In genomic region chr5:139894025-139894508, GRCm38 (mm10) we compare ENCODE assay signal across 9 mouse cellular contexts. TPM values are rescaled to one million over a fixed set of nuclear protein-coding genes. Genes with fewer than 3 reads are reported as not detected.
A peak's percentile ranks its signal among the peaks of the same experiment; 100 is the strongest.
DNase-seq lines count a peak whose midpoint lies in the region; ATAC-seq and TF ChIP-seq lines count a peak whose summit lies in the region.
"Had no signal": no experiment of that assay in that cellular context is flagged by ENCODE, and none has a peak within 500 bp of the region (broad histone marks: within the 10 kb centered on the region; RNA-seq: fewer than 3 reads in every experiment).

No protein-coding gene starts in this region.

- no peaks in the 10 kb centered on the region for H3K9me3 ChIP-seq in liver, postnatal 0 days (ENCODE audit: low read length)
- no peaks in the 10 kb centered on the region for H3K9me3 ChIP-seq in liver, embryonic 12.5 days (replicated peaks)
- no peaks in the 10 kb centered on the region for H3K9me3 ChIP-seq in heart, embryonic 15.5 days (replicated peaks)
- no peaks in the 10 kb centered on the region for H3K9me3 ChIP-seq in kidney, postnatal 0 days (replicated peaks; ENCODE audit: low read length)

- H3K27me3 ChIP-seq in liver, postnatal 0 days (ENCODE audit: insufficient read depth, low read length) = 0 out of 2 replicates have a peak, but pooled peaks cover 6% of the 10 kb centered on the region
- H3K27me3 ChIP-seq in liver, embryonic 12.5 days (replicated peaks) = peaks cover 46% of the 10 kb centered on the region
- peaks cover 54% of the 10 kb centered on the region for H3K27me3 ChIP-seq in heart, embryonic 15.5 days
- no peaks in the 10 kb centered on the region for H3K27me3 ChIP-seq in kidney, postnatal 0 days (ENCODE audit: insufficient read depth, low read length)

- TF ChIP-seq EP300 in liver, postnatal 0 days (IDR thresholded peaks at IDR 0.05; ENCODE audit: low read depth) = no peak

- no peak for ATAC-seq in liver, postnatal 0 days
- ATAC-seq in liver, embryonic 12.5 days = no peak
- 0 out of 2 replicates have a peak, but pooled peaks have one; percentile 20 for ATAC-seq in heart, embryonic 15.5 days (replicated peaks; ENCODE audit: insufficient number of reproducible peaks, insufficient read depth, low FRiP score, low read depth)
- ATAC-seq in kidney, postnatal 0 days (replicated peaks; ENCODE audit: low FRiP score, low read depth) = no peak

- no peak overlapping the region for H3K4me3 ChIP-seq in liver, postnatal 0 days (ENCODE audit: low read depth, low read length)
- no peak overlapping the region for H3K4me3 ChIP-seq in liver, embryonic 12.5 days
- no peak overlapping the region for H3K4me3 ChIP-seq in heart, embryonic 15.5 days
- H3K4me3 ChIP-seq in kidney, postnatal 0 days (replicated peaks; ENCODE audit: low read depth, low read length) = no peak overlapping the region

- H3K27ac ChIP-seq in liver, postnatal 0 days (ENCODE audit: low read depth) = no peak overlapping the region
- H3K27ac ChIP-seq in liver, embryonic 12.5 days = no peak overlapping the region
- H3K27ac ChIP-seq in heart, embryonic 15.5 days = no peak overlapping the region
- peak overlapping the region; percentile 60 for H3K27ac ChIP-seq in kidney, postnatal 0 days

- no peak for TF ChIP-seq CTCF in liver, postnatal 0 days (IDR thresholded peaks at IDR 0.05; ENCODE audit: low read depth)
- TF ChIP-seq CTCF in kidney, postnatal 0 days (IDR thresholded peaks at IDR 0.05; ENCODE audit: low read depth) = no peak

- DNase-seq in liver, postnatal 0 days = peak; percentile 34
- peak; percentile 75 for DNase-seq in kidney, postnatal 0 days (ENCODE audit: low spot score)
- peak; percentile 64 for DNase-seq in retina, postnatal 1 day
- DNase-seq in yolk sac, embryonic 10.5 days (ENCODE audit: low spot score) = no peak
- DNase-seq in adrenal gland, adult 2 months = no peak

- no peak overlapping the region for H3K9ac ChIP-seq in liver, postnatal 0 days (replicated peaks)
- H3K9ac ChIP-seq in liver, embryonic 12.5 days = no peak overlapping the region
- H3K9ac ChIP-seq in heart, embryonic 15.5 days = no peak overlapping the region
- no peak overlapping the region for H3K9ac ChIP-seq in kidney, postnatal 0 days (ENCODE audit: low read depth, low read length)

- H3K36me3 ChIP-seq in liver, postnatal 0 days (replicated peaks; ENCODE audit: insufficient read depth, low read length) = no peaks in the 10 kb centered on the region
- no peaks in the 10 kb centered on the region for H3K36me3 ChIP-seq in liver, embryonic 12.5 days
- no peaks in the 10 kb centered on the region for H3K36me3 ChIP-seq in heart, embryonic 15.5 days
- H3K36me3 ChIP-seq in kidney, postnatal 0 days (ENCODE audit: insufficient read depth, low read length) = no peaks in the 10 kb centered on the region

- WGBS in liver, postnatal 0 days (ENCODE audit: insufficient replicate concordance) = 58% methylated on average over 12 of the region's 12 CpGs
- WGBS in liver, embryonic 12.5 days (ENCODE audit: insufficient replicate concordance) = 62% methylated on average over 12 of the region's 12 CpGs
- 61% methylated on average over 12 of the region's 12 CpGs for WGBS in heart, embryonic 15.5 days
- WGBS in kidney, postnatal 0 days = 50% methylated on average over 12 of the region's 12 CpGs

- H3K4me1 ChIP-seq in liver, postnatal 0 days (ENCODE audit: insufficient read depth) = no peaks in the 10 kb centered on the region
- no peaks in the 10 kb centered on the region for H3K4me1 ChIP-seq in liver, embryonic 12.5 days
- 0 out of 2 replicates have a peak, but pooled peaks cover 3% of the 10 kb centered on the region for H3K4me1 ChIP-seq in heart, embryonic 15.5 days (replicated peaks)
- peaks cover 4% of the 10 kb centered on the region; the same call in 1 of the 2 replicates for H3K4me1 ChIP-seq in kidney, postnatal 0 days (replicated peaks; ENCODE audit: insufficient read depth, low read length)

- H3K4me2 ChIP-seq in liver, postnatal 0 days (ENCODE audit: low read depth, low read length) = no peak overlapping the region
- no peak overlapping the region for H3K4me2 ChIP-seq in liver, embryonic 12.5 days
- H3K4me2 ChIP-seq in heart, embryonic 15.5 days = no peak overlapping the region
- H3K4me2 ChIP-seq in kidney, postnatal 0 days (ENCODE audit: low read length) = no peak overlapping the region

RNA-seq across cellular contexts. Expression of gene Elfn1, which starts 13.7 kb away (rescaled TPM):
- polyA plus RNA-seq in liver, postnatal 0 days (2015; fragmentation: Nextera tagmentation; extraction: Ambion mirVana) = not detected in 2 replicates
- 0.05 and 0.14 TPM in 2 replicates for polyA plus RNA-seq in liver, embryonic 12.5 days (2016; fragmentation: Nextera tagmentation; extraction: Ambion mirVana)
- 0.10 and 0.65 TPM in 2 replicates for polyA plus RNA-seq in heart, embryonic 15.5 days (2015; fragmentation: Nextera tagmentation; extraction: Ambion mirVana)
- polyA plus RNA-seq in kidney, postnatal 0 days (2015; fragmentation: Nextera tagmentation; extraction: Ambion mirVana) = 0.22 and 0.33 TPM in 2 replicates
- total RNA-seq in adrenal gland, adult 2 months (2021) = 10 to 100 TPM in 1 of 2 experiments, under 1 TPM in 1; 0.35 to 25.4 TPM
- polyA plus RNA-seq in adrenal gland, adult 2 months (2012; rRNA removed) = 33.8 and 96.1 TPM in 2 replicates
- total RNA-seq: common myeloid progenitor, adult 5-6 weeks had no signal
- polyA plus RNA-seq: liver, embryonic 16.5 days had no signal

Comparison
In these comparisons a context has a peak if more than half of its experiments do, and no peak if none do; other contexts are left out.
1. DNase-seq: peak in liver, postnatal 0 days (single experiment), kidney, postnatal 0 days (single experiment) and retina, postnatal 1 day (single experiment); none in yolk sac, embryonic 10.5 days (single experiment) and adrenal gland, adult 2 months (single experiment).
2. RNA of gene Elfn1, which starts 13.7 kb away (polyA plus RNA-seq): 33.8 to 96.1 TPM in adrenal gland, adult 2 months; 0.22 to 0.33 TPM in kidney, postnatal 0 days, 0.05 to 0.14 TPM in liver, embryonic 12.5 days, 0.10 to 0.65 TPM in heart, embryonic 15.5 days and not detected in liver, postnatal 0 days; every median in the first group is over 10 times any median in the second.